Mouse (Mus musculus): ENCODE data around the gene Sntg2. TPM values are rescaled to one million over a fixed set of nuclear protein-coding genes. Genes with fewer than 3 reads are reported as not detected.
A peak's percentile ranks its signal among the peaks of the same experiment; 100 is the strongest.

Gene Sntg2
- polyA plus RNA-seq, 1 experiment from 2014 or later, result 6.2 TPM

GRCm38 (mm10) chr12:30201031-30201430 lies 172.1 kb downstream of the Sntg2 start:
- H3K9me3 ChIP-seq (ENCODE audit: control insufficient read depth, low read length), result no peaks in the 10 kb centered on the region
- no peaks in the 10 kb centered on the region for H3K36me3 ChIP-seq (ENCODE audit: control insufficient read depth, insufficient read depth, low read length)
- no peaks in the 10 kb centered on the region for H3K4me1 ChIP-seq (ENCODE audit: control insufficient read depth, insufficient read depth, low read depth, low read length)
- H3K9ac ChIP-seq (ENCODE audit: low read depth, low read length), result no peak overlapping the region
- no peak for ATAC-seq
- H3K27ac ChIP-seq (ENCODE audit: low read depth, low read length), result no peak overlapping the region
- 76% methylated on average over 5 of the region's 5 CpGs for WGBS
- H3K4me2 ChIP-seq (ENCODE audit: low read length), result no peak overlapping the region
- H3K27me3 ChIP-seq (replicated peaks; ENCODE audit: control insufficient read depth, insufficient read depth, low read length), result no peaks in the 10 kb centered on the region
- H3K4me3 ChIP-seq (ENCODE audit: low read length), result no peak overlapping the region

DNA sequence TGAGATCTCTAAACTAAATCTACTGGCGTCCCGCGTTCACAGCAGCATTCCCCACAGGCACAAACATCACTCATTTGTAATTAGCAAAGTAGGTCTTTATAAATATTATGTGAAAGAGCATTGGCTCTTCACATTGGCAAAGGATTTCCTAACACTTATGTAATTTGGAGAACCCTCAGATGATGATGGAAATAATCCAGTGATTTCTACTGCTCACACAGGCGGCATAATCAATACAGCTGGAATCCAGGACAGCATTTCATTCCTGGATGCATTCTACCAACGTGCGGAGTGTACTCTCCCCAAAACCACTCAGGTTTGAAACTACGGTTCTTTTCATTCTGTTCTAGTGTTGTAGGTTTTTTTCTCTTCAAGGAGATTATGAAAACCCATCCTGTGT lies 172.6 kb downstream of the Sntg2 start:
- Histone ChIP-seq H3K4me1 (ENCODE audit: control insufficient read depth, insufficient read depth, low read depth, low read length) (no peaks in the 10 kb centered on the region), H3K9me3 (ENCODE audit: control insufficient read depth, low read length) (no peaks in the 10 kb centered on the region), H3K4me3 (ENCODE audit: low read length) (no peak overlapping the region), H3K9ac (ENCODE audit: low read depth, low read length) (no peak overlapping the region), H3K27me3 (replicated peaks; ENCODE audit: control insufficient read depth, insufficient read depth, low read length) (no peaks in the 10 kb centered on the region), H3K36me3 (ENCODE audit: control insufficient read depth, insufficient read depth, low read length) (no peaks in the 10 kb centered on the region), H3K4me2 (ENCODE audit: low read length) (no peak overlapping the region), H3K27ac (ENCODE audit: low read depth, low read length) (no peak overlapping the region)
- 85% methylated on average over 7 of the region's 7 CpGs for WGBS
- no peak for ATAC-seq

DNA sequence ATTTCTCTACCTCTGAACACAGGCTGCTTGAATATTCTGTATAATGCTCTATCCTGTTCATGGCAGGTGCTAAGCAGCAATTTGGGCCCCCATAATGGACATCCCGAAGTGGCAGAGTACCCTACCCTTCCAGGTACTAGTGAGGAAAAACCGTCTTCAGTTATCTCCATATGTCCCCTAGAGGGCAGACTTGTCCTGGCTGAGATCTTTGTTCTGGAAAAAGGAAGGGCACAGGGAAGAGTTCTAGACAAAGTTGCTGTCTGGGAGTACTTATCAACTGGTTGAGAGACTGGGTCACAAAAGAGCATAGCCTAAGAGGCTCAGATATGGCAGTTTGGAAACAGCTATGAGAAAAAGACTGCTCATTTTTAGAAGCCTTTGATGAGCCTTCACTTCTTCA lies 173.4 kb downstream of the Sntg2 start:
- Histone ChIP-seq H3K4me3 (ENCODE audit: low read length) (no peak overlapping the region), H3K4me2 (ENCODE audit: low read length) (no peak overlapping the region)
- peak; percentile 68; the same call in 1 of the 2 replicates for ATAC-seq

GRCm38 (mm10) chr12:30198250-30198649 lies 174.9 kb downstream of the Sntg2 start:
- 67% methylated on average over 1 of the region's 1 CpGs for WGBS
- Histone ChIP-seq H3K27me3 (replicated peaks; ENCODE audit: control insufficient read depth, insufficient read depth, low read length) (no peaks in the 10 kb centered on the region), H3K9me3 (ENCODE audit: control insufficient read depth, low read length) (no peaks in the 10 kb centered on the region), H3K4me2 (ENCODE audit: low read length) (no peak overlapping the region), H3K27ac (ENCODE audit: low read depth, low read length) (no peak overlapping the region), H3K4me1 (ENCODE audit: control insufficient read depth, insufficient read depth, low read depth, low read length) (no peaks in the 10 kb centered on the region), H3K36me3 (ENCODE audit: control insufficient read depth, insufficient read depth, low read length) (no peaks in the 10 kb centered on the region), H3K4me3 (ENCODE audit: low read length) (no peak overlapping the region), H3K9ac (ENCODE audit: low read depth, low read length) (no peak overlapping the region)
- no peak for ATAC-seq

More for the DNA sequence above, 173.4 kb downstream of the Sntg2 start:
- no peak overlapping the region for H3K27ac ChIP-seq (ENCODE audit: low read depth, low read length)
- H3K9ac ChIP-seq (ENCODE audit: low read depth, low read length), result no peak overlapping the region
- H3K36me3 ChIP-seq (ENCODE audit: control insufficient read depth, insufficient read depth, low read length), result no peaks in the 10 kb centered on the region
- H3K4me1 ChIP-seq (ENCODE audit: control insufficient read depth, insufficient read depth, low read depth, low read length), result no peaks in the 10 kb centered on the region
- no peaks in the 10 kb centered on the region for H3K9me3 ChIP-seq (ENCODE audit: control insufficient read depth, low read length)
- H3K27me3 ChIP-seq (replicated peaks; ENCODE audit: control insufficient read depth, insufficient read depth, low read length), result no peaks in the 10 kb centered on the region
- WGBS, result 34% methylated on average over 2 of the region's 2 CpGs

- no peak overlapping the region for H3K9ac ChIP-seq (ENCODE audit: low read depth, low read length)
- ATAC-seq, result no peak
- 82% methylated on average over 3 of the region's 3 CpGs for WGBS
Measured at GRCm38 (mm10) chr12:30181721-30182120, 191.5 kb downstream of the Sntg2 start.

DNA sequence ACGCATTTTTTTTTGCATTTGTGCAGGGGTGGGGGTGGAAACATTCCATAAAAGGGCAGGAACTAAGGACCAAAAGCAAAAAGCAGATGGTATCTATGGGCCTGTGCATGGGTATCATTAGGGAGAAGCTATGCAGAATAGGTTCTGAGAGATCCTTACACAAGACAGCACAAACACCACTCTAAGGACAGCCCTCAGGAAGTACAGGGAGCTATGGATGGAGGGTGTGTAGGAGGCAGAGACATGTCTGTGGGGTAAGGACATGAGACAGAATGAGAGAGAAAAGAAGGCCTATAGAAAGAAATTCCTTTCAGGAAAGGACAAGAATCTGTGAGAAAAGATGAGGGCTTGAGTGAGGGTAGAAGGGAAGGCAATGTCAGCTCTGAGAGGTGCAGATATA lies 193.6 kb downstream of the Sntg2 start:
- 87% methylated on average over 1 of the region's 1 CpGs for WGBS
- Histone ChIP-seq H3K4me3 (ENCODE audit: low read length) (no peak overlapping the region), H3K36me3 (ENCODE audit: control insufficient read depth, insufficient read depth, low read length) (no peaks in the 10 kb centered on the region), H3K4me2 (ENCODE audit: low read length) (no peak overlapping the region), H3K27ac (ENCODE audit: low read depth, low read length) (no peak overlapping the region), H3K9ac (ENCODE audit: low read depth, low read length) (no peak overlapping the region), H3K9me3 (ENCODE audit: control insufficient read depth, low read length) (no peaks in the 10 kb centered on the region), H3K27me3 (replicated peaks; ENCODE audit: control insufficient read depth, insufficient read depth, low read length) (no peaks in the 10 kb centered on the region), H3K4me1 (ENCODE audit: control insufficient read depth, insufficient read depth, low read depth, low read length) (no peaks in the 10 kb centered on the region)
- no peak for ATAC-seq

More at GRCm38 (mm10) chr12:30181721-30182120, 191.5 kb downstream of the Sntg2 start:
- Histone ChIP-seq H3K9me3 (ENCODE audit: control insufficient read depth, low read length) (no peaks in the 10 kb centered on the region), H3K27me3 (replicated peaks; ENCODE audit: control insufficient read depth, insufficient read depth, low read length) (no peaks in the 10 kb centered on the region), H3K36me3 (ENCODE audit: control insufficient read depth, insufficient read depth, low read length) (no peaks in the 10 kb centered on the region), H3K4me2 (ENCODE audit: low read length) (no peak overlapping the region), H3K4me1 (ENCODE audit: control insufficient read depth, insufficient read depth, low read depth, low read length) (no peaks in the 10 kb centered on the region), H3K4me3 (ENCODE audit: low read length) (no peak overlapping the region), H3K27ac (ENCODE audit: low read depth, low read length) (no peak overlapping the region)

DNA sequence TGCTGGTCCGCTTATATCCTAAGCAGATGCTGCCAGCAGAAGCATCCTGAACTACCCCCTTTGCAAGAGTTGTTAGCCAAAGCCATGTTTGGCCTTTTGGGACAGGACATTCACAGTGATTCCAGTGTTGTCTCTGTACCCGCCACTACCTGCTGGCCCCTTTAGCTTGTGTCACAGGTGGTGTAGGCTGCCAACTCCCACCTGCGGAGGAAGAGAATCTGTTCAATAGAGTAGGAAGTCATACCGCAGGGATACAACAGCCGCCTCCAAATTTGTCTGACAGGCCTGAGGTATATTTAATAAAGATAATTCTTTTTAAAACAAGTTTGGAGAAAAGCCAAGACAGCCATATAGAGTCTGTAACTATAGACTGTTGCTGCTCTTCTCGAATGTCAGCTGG lies 195.2 kb downstream of the Sntg2 start:
- no peak overlapping the region for H3K4me2 ChIP-seq (ENCODE audit: low read length)
- no peak overlapping the region for H3K9ac ChIP-seq (ENCODE audit: low read depth, low read length)
- no peak overlapping the region for H3K4me3 ChIP-seq (ENCODE audit: low read length)
- ATAC-seq, result no peak
- H3K9me3 ChIP-seq (ENCODE audit: control insufficient read depth, low read length), result no peaks in the 10 kb centered on the region
- no peaks in the 10 kb centered on the region for H3K4me1 ChIP-seq (ENCODE audit: control insufficient read depth, insufficient read depth, low read depth, low read length)
- no peaks in the 10 kb centered on the region for H3K36me3 ChIP-seq (ENCODE audit: control insufficient read depth, insufficient read depth, low read length)
- no peaks in the 10 kb centered on the region for H3K27me3 ChIP-seq (replicated peaks; ENCODE audit: control insufficient read depth, insufficient read depth, low read length)
- H3K27ac ChIP-seq (ENCODE audit: low read depth, low read length), result no peak overlapping the region
- 76% methylated on average over 6 of the region's 6 CpGs for WGBS

GRCm38 (mm10) chr12:30177529-30177928 lies 195.6 kb downstream of the Sntg2 start:
- no peak for ATAC-seq
- Histone ChIP-seq H3K27ac (ENCODE audit: low read depth, low read length) (no peak overlapping the region), H3K4me2 (ENCODE audit: low read length) (no peak overlapping the region), H3K9me3 (ENCODE audit: control insufficient read depth, low read length) (no peaks in the 10 kb centered on the region), H3K27me3 (replicated peaks; ENCODE audit: control insufficient read depth, insufficient read depth, low read length) (no peaks in the 10 kb centered on the region), H3K4me3 (ENCODE audit: low read length) (no peak overlapping the region), H3K4me1 (ENCODE audit: control insufficient read depth, insufficient read depth, low read depth, low read length) (no peaks in the 10 kb centered on the region), H3K9ac (ENCODE audit: low read depth, low read length) (no peak overlapping the region), H3K36me3 (ENCODE audit: control insufficient read depth, insufficient read depth, low read length) (no peaks in the 10 kb centered on the region)
- WGBS, result 98% methylated on average over 2 of the region's 2 CpGs

DNA sequence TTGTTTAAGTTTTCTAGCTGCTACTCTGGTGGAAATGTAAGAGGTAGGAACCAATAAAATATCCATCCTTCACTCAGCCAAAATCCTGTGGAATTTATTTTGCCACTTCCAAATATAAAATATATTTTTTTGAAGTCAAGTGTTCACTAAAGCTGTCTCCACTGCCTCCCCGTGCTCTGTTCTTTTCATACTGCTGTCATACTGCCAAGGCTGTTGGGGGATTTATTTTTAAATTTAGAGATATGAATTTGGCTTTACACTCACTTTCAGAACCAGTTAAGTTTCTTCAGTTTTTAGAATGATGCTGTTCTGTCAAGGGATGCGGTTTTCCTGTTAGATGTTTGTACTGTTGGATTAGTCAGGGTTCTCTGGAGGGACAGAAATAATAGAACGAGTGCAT lies 204.7 kb downstream of the Sntg2 start:
- no peaks in the 10 kb centered on the region for H3K9me3 ChIP-seq (ENCODE audit: control insufficient read depth, low read length)
- no peaks in the 10 kb centered on the region for H3K27me3 ChIP-seq (replicated peaks; ENCODE audit: control insufficient read depth, insufficient read depth, low read length)
- H3K36me3 ChIP-seq (ENCODE audit: control insufficient read depth, insufficient read depth, low read length), result no peaks in the 10 kb centered on the region
- no peak for ATAC-seq
- H3K4me1 ChIP-seq (ENCODE audit: control insufficient read depth, insufficient read depth, low read depth, low read length), result no peaks in the 10 kb centered on the region
- H3K27ac ChIP-seq (ENCODE audit: low read depth, low read length), result no peak overlapping the region
- no peak overlapping the region for H3K9ac ChIP-seq (ENCODE audit: low read depth, low read length)
- H3K4me2 ChIP-seq (ENCODE audit: low read length), result no peak overlapping the region
- 78% methylated on average over 3 of the region's 3 CpGs for WGBS
- no peak overlapping the region for H3K4me3 ChIP-seq (ENCODE audit: low read length)

DNA sequence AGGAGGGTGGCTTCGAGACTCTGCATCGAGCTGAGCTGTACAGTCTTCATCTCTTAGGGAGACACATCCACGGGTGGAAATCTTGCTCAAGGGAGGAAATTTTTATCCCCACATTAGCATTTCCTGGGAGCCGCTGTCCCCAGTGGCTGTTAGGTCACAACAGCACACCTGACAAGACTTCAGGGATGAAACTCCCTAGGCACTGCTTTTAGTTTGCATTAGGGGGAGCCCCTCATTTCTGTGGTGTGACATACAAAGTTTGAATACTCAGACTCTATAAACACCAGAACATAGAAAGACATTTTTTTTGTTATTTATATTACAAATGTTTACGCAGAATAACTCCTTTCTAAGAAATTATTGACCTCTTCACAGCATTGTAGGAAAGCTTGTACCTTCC lies 208.6 kb downstream of the Sntg2 start:
- WGBS, result 90% methylated on average over 5 of the region's 5 CpGs
- Histone ChIP-seq H3K9ac (ENCODE audit: low read depth, low read length) (no peak overlapping the region), H3K4me1 (ENCODE audit: control insufficient read depth, insufficient read depth, low read depth, low read length) (no peaks in the 10 kb centered on the region), H3K4me2 (ENCODE audit: low read length) (no peak overlapping the region), H3K27me3 (replicated peaks; ENCODE audit: control insufficient read depth, insufficient read depth, low read length) (no peaks in the 10 kb centered on the region), H3K27ac (ENCODE audit: low read depth, low read length) (no peak overlapping the region), H3K9me3 (ENCODE audit: control insufficient read depth, low read length) (no peaks in the 10 kb centered on the region), H3K36me3 (ENCODE audit: control insufficient read depth, insufficient read depth, low read length) (no peaks in the 10 kb centered on the region), H3K4me3 (ENCODE audit: low read length) (no peak overlapping the region)
- no peak for ATAC-seq

Measured in hindbrain, embryonic 16.5 days (tissue).